Mouse (Mus musculus): ENCODE data around the gene Mrps7. TPM values are rescaled to one million over a fixed set of nuclear protein-coding genes. Genes with fewer than 3 reads are reported as not detected.

Gene Mrps7
- polyA plus RNA-seq (2015; fragmentation: Nextera tagmentation; extraction: Ambion mirVana), result 73.6 and 79.8 TPM in 2 replicates

DNA sequence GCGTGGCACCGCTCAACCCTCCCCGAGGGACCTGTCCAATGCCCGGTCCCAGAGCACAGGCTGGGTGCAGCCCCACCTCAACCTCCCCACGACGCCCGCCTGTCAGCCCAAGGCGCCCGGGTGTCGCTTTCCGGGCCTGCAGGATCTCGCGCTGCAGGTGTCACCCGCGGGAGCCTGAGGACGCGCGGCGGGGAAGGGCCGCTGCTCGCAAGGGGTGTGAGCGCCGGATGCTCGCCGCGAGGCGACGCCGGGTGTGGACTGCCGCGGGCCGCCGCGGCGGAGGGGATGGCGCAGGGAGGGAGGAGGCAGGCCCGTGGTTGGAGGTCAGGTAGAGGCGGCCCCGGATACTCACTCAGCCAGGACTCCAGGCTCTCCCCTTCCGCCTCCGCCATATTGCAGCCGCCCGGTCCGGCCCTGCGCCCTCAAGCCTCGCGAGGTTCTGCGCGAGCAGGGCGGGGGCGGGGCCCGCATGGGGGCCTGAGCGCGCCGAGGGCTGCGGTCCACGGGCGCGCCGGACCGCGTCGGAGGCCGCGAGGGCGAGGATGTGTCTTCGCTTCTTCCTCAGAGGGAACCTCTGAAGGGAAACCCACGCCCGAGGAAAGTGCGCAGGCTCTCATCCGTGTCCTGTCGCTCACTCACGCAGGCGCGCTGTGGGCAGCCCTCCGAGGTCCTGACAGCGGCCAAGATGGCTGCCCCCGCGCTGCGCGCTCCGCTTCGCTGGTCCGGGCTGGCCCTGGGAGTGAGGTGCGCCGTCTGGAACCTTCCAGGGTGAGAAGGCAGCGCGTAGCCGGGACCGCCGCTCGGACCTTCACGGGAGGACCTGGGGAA is at the start of gene Mrps7, which contains the start of gene Gga3:
Gene Mrps7 (plus strand): TSS at position 450 of the 828 bp plus-strand sequence.
Gene Gga3 (minus strand): TSS at position 576 of the 828 bp plus-strand sequence.
- ATAC-seq (ENCODE audit: low FRiP score, low read depth), result peak; percentile 96
- Histone ChIP-seq H3K27ac (replicated peaks) (peak within 1 kb of the TSS; percentile 97), H3K4me1 (replicated peaks) (peaks cover 31% of the 10 kb centered on the region), H3K4me2 (peak within 1 kb of the TSS; percentile 80), H3K9ac (peak within 1 kb of the TSS; percentile 82), H3K4me3 (peak within 1 kb of the TSS; percentile 72), H3K27me3 (no peaks in the 10 kb centered on the region), H3K9me3 (no peaks in the 10 kb centered on the region), H3K36me3 (peaks cover 26% of the 10 kb centered on the region)
- under 1% methylated on average over 80 of the region's 93 CpGs for WGBS

GRCm38 (mm10) chr11:115555717-115556116 is 48.0 kb upstream of the Mrps7 start:
- Histone ChIP-seq H3K9me3 (no peaks in the 10 kb centered on the region), H3K4me3 (no peak overlapping the region), H3K36me3 (no peaks in the 10 kb centered on the region), H3K9ac (no peak overlapping the region), H3K27me3 (no peaks in the 10 kb centered on the region), H3K27ac (replicated peaks) (no peak overlapping the region), H3K4me2 (no peak overlapping the region), H3K4me1 (replicated peaks) (no peaks in the 10 kb centered on the region)
- 81% methylated on average over 17 of the region's 17 CpGs for WGBS
- ATAC-seq (ENCODE audit: low FRiP score, low read depth), result no peak

- H3K9ac ChIP-seq, result peak overlapping the region; percentile 60
Observed at GRCm38 (mm10) chr11:115563406-115563805, 40.3 kb upstream of the Mrps7 start.

GRCm38 (mm10) chr11:115564064-115564809 is 39.5 kb upstream of the Mrps7 start, which contains the start of gene Nup85:
Gene Nup85 (plus strand): TSS chr11:115564434.
- no peaks in the 10 kb centered on the region for H3K27me3 ChIP-seq
- peak within 1 kb of the TSS; percentile 64 for H3K4me3 ChIP-seq
- peaks cover 15% of the 10 kb centered on the region for H3K4me1 ChIP-seq (replicated peaks)
- H3K36me3 ChIP-seq, result peaks cover 24% of the 10 kb centered on the region
- peak within 1 kb of the TSS; percentile 60 for H3K9ac ChIP-seq
- no peaks in the 10 kb centered on the region for H3K9me3 ChIP-seq
- WGBS, result under 1% methylated on average over 42 of the region's 42 CpGs
- ATAC-seq (ENCODE audit: low FRiP score, low read depth), result peak; percentile 92
- H3K27ac ChIP-seq (replicated peaks), result peak within 1 kb of the TSS; percentile 83
- H3K4me2 ChIP-seq, result peak within 1 kb of the TSS; percentile 76

More at GRCm38 (mm10) chr11:115563406-115563805, 40.3 kb upstream of the Mrps7 start:
- Histone ChIP-seq H3K27me3 (no peaks in the 10 kb centered on the region), H3K9me3 (no peaks in the 10 kb centered on the region), H3K4me3 (peak overlapping the region; percentile 64), H3K27ac (replicated peaks) (peak overlapping the region; percentile 83), H3K4me2 (peak overlapping the region; percentile 76), H3K36me3 (peaks cover 15% of the 10 kb centered on the region), H3K4me1 (replicated peaks) (peaks cover 15% of the 10 kb centered on the region)
- no peak for ATAC-seq (ENCODE audit: low FRiP score, low read depth)
- WGBS, result 50% methylated on average over 4 of the region's 4 CpGs

DNA sequence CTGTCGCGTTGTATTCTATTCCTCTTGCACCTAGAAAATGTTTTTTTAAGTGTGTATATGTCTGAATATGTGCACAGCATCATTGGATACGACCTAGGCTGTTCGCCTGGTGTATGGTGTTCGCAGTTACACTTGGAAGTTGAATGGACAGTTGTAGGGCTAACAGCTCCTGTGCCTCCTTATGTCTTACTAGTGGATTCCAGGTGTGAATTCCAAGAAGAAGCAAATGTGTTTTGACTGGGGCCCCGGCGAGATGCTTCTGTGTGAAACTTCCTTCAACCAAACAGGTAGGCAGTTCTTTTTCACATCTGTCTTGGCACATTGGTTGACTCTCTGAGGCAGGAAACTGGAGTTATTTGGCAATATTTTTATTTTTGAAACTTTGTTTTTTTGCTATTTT is 38.8 kb upstream of the Mrps7 start:
- Histone ChIP-seq H3K27me3 (no peaks in the 10 kb centered on the region), H3K4me3 (peak overlapping the region; percentile 64), H3K27ac (replicated peaks) (no peak overlapping the region), H3K9ac (peak overlapping the region; percentile 60), H3K4me1 (replicated peaks) (peaks cover 15% of the 10 kb centered on the region), H3K36me3 (peaks cover 31% of the 10 kb centered on the region), H3K9me3 (no peaks in the 10 kb centered on the region), H3K4me2 (peak overlapping the region; percentile 76)
- WGBS, result 22% methylated on average over 7 of the region's 7 CpGs
- ATAC-seq (ENCODE audit: low FRiP score, low read depth), result no peak

- Histone ChIP-seq H3K4me2 (no peak overlapping the region), H3K9ac (no peak overlapping the region), H3K4me1 (replicated peaks) (no peaks in the 10 kb centered on the region), H3K36me3 (peaks cover 62% of the 10 kb centered on the region), H3K27me3 (no peaks in the 10 kb centered on the region), H3K9me3 (no peaks in the 10 kb centered on the region), H3K4me3 (no peak overlapping the region), H3K27ac (replicated peaks) (no peak overlapping the region)
- no peak for ATAC-seq (ENCODE audit: low FRiP score, low read depth)
Observed at GRCm38 (mm10) chr11:115579080-115579479, 24.6 kb upstream of the Mrps7 start.

GRCm38 (mm10) chr11:115582913-115583606 is 20.7 kb upstream of the Mrps7 start:
- Histone ChIP-seq H3K27me3 (no peaks in the 10 kb centered on the region), H3K4me3 (no peak overlapping the region), H3K27ac (replicated peaks) (no peak overlapping the region), H3K4me1 (replicated peaks) (no peaks in the 10 kb centered on the region), H3K4me2 (no peak overlapping the region), H3K36me3 (peaks cover 93% of the 10 kb centered on the region), H3K9me3 (no peaks in the 10 kb centered on the region), H3K9ac (no peak overlapping the region)
- ATAC-seq (ENCODE audit: low FRiP score, low read depth), result no peak
- 73% methylated on average over 10 of the region's 10 CpGs for WGBS

DNA sequence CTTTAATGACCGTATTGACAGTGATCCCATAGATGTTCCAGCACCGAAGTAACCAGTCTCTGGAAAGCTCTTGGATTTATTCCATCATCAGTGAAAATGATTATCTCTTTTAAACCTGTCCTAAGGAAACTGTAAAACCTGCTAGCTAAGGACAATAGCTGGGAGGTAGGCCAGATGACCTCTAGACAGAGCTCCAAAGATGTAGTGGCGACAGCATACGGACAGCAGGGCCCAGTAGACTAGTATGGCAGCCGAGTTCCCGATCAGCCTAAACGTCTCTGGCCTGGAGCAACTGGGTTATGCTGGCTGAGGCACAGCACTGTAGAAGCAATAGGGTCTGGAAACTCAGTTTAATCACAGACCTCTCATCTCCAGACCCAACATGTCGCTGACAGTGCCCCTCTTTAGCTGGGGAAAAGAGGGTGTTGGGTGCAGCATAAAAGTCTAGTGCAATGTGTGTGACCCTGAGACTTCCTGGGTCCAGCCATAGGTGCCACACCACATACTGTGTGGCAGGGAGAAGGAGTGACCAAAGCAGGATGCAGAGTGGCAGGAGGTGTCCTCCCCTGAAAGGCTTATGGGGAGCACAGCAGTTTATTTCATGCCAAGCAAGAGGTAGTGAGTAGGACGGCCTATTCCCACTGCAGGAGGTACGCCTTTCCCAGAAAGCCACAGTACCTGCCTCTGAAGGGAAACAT is 19.2 kb upstream of the Mrps7 start:
- ATAC-seq (ENCODE audit: low FRiP score, low read depth), result no peak
- Histone ChIP-seq H3K9ac (no peak overlapping the region), H3K27ac (replicated peaks) (no peak overlapping the region), H3K27me3 (no peaks in the 10 kb centered on the region), H3K9me3 (no peaks in the 10 kb centered on the region), H3K4me1 (replicated peaks) (no peaks in the 10 kb centered on the region), H3K4me3 (no peak overlapping the region), H3K4me2 (no peak overlapping the region), H3K36me3 (peaks cover 91% of the 10 kb centered on the region)
- 86% methylated on average over 10 of the region's 10 CpGs for WGBS

DNA sequence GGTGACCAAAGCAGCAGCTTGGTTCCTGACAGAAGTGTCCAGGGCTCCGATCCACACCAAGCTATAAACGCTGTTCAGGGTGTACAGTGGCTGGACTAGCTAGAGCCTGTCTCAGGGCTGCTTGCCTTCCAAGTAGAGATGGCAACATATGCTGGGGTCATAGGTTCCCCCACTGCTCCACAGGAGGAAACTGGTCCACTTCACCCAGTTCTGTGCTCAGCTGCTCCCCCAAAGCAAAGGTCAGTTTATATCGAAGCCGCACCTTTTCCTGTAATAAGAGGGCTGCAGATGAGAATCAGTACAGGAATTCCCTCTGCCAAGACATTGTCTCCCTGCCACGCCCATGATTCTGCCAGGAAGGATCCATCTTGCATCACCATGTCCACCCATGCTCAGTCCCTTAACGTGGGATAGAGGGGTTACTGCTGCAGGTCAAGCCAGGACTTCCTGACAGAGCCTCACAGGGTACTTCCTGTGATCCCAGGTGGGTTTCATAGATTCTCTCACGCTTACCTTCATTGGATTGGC is 18.1 kb upstream of the Mrps7 start:
- no peak for ATAC-seq (ENCODE audit: low FRiP score, low read depth)
- Histone ChIP-seq H3K27ac (replicated peaks) (no peak overlapping the region), H3K4me1 (replicated peaks) (no peaks in the 10 kb centered on the region), H3K4me3 (no peak overlapping the region), H3K4me2 (no peak overlapping the region), H3K9me3 (no peaks in the 10 kb centered on the region), H3K36me3 (peaks cover 96% of the 10 kb centered on the region), H3K27me3 (no peaks in the 10 kb centered on the region), H3K9ac (no peak overlapping the region)
- WGBS, result 91% methylated on average over 7 of the region's 7 CpGs

DNA sequence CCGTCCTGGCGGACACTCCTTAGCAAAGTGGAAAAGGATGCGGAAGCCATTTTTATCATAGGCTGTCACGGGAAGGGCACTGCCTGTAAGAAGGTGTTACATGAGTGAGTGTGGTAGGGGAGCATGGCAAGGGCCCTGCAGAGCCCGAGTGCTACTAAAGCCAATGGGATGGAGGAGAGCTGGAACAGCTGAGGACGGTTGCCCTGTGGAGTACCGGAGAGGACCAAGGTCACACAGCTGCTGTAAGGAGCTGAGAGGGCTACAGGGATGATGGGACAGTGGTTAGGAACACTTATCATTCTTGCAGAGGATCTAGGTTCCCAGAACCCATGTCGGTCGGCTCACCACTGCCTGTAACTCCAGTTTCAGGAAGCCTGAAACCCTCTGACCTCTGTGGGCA is 17.3 kb upstream of the Mrps7 start:
- ATAC-seq (ENCODE audit: low FRiP score, low read depth), result no peak
- Histone ChIP-seq H3K4me3 (no peak overlapping the region), H3K27me3 (no peaks in the 10 kb centered on the region), H3K4me2 (no peak overlapping the region), H3K27ac (replicated peaks) (no peak overlapping the region), H3K36me3 (peaks cover 96% of the 10 kb centered on the region), H3K4me1 (replicated peaks) (no peaks in the 10 kb centered on the region), H3K9me3 (no peaks in the 10 kb centered on the region), H3K9ac (no peak overlapping the region)
- WGBS, result 92% methylated on average over 9 of the region's 9 CpGs

DNA sequence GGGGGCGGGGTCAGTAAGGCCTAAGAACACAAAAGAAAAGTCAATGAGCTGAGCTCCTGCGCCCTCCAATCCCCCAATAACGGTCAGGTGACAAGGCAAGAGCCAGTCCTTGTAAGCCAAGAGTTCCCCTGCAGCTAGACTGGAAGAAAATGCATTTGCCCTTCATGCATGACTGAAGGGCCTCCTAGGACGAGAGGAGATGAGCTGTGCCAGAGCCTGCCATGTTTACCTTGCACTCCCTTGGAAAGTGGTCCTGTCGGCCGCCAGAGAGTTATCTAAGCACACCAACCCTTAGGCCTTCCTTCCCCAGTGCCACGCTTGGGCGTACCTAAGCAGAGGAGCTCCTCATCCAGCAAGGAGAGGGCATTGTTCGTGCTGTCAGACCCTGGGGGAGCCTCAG is 15.7 kb upstream of the Mrps7 start:
- no peaks in the 10 kb centered on the region for H3K27me3 ChIP-seq
- no peak overlapping the region for H3K9ac ChIP-seq
- ATAC-seq (ENCODE audit: low FRiP score, low read depth), result no peak; the same call in 1 of the 2 replicates
- H3K27ac ChIP-seq (replicated peaks), result no peak overlapping the region
- H3K4me1 ChIP-seq (replicated peaks), result no peaks in the 10 kb centered on the region
- H3K4me2 ChIP-seq, result no peak overlapping the region
- H3K9me3 ChIP-seq, result no peaks in the 10 kb centered on the region
- 83% methylated on average over 9 of the region's 9 CpGs for whole genome bisulfite sequencing
- H3K36me3 ChIP-seq, result peaks cover 94% of the 10 kb centered on the region
- H3K4me3 ChIP-seq, result no peak overlapping the region
